Mouse (Mus musculus) ES-Bruce4 (cell line): ENCODE data around the gene Gm49776.

Experiments
- CTCF ChIP-seq: IDR thresholded peaks from one replicate; pipeline ENCODE4 v1.8.1; 2011; ENCODE audit warnings: low read depth, low read length
- POLR2A ChIP-seq: IDR thresholded peaks from one replicate; pipeline ENCODE4 v1.8.1; 2011; ENCODE audit warnings: low read length; ENCODE audit not compliant: insufficient read depth

DNA sequence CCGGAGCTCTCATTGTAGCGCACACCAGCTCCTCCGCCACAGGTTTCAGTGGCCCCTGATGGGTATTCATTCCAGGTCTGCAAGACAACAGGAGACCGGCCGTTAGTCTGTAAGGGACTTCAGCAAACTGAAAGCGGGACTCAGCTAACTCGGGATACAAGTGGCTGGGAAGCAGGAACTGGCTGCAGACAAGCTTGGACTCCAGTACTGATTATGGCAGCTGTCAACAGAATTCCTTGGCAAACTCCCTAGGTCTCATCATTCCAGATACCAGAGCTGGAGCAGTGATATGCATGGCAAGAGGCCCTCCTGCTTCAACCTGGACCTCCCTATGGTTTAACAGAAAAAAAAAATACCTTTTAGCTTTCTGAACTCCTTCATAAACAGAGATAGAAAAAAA lies 43.3 kb downstream of the Gm49776 start:
- TF ChIP-seq CTCF (no peak), POLR2A (no peak)
